Mouse (Mus musculus): ENCODE data around the gene Ddx41.

DNA sequence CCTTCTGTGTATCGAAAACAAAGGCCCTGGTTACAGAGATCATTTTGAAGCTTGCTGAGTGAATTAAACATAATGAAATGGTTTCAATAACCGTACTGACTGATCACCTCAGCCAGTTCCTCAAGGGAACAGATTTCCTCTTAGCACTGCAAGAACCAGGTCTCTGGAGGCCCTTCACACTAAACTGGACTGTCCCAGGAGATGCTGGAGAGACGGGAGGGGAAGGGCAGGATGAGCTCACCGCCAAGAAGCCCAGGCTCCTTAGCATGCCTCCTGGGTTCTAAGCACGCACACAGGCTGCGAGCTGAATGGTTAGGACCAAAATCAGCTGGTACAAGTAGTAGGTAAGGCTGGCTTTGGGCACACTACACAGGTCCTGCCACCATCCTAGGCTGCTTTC is 30.5 kb upstream of the Ddx41 start:
- TF ChIP-seq CTCF (IDR thresholded peaks at IDR 0.05; ENCODE audit: insufficient read depth, low read length) (no peak), POLR2A (IDR thresholded peaks at IDR 0.05; ENCODE audit: borderline replicate concordance, extremely low read depth, low read depth, low read length) (no peak)

Measured in lung, adult 2 months (tissue).